Mouse (Mus musculus) heart, embryonic 11.5 days (tissue): ENCODE data around the gene Gm8906. TPM values are rescaled to one million over a fixed set of nuclear protein-coding genes. Genes with fewer than 3 reads are reported as not detected.
"Not testable (repeated sequence)": the region's sequence is repeated elsewhere in the genome, so short reads cannot be mapped to it uniquely, and the experiment has no call there.

Experiments used
- ATAC-seq: fragments of 200-750 bp; cut with Nextera tagmentation; replicated peaks from 2 replicates; pipeline ENCODE4 v1.8.0; 2017; ENCODE audit warnings: moderate library complexity; ENCODE audit not compliant: insufficient number of reproducible peaks, low FRiP score, low TSS enrichment
- H3K27ac ChIP-seq: fragments of 300-500 bp; sonication (generic); 2 replicates; pipeline ENCODE4 v1.5.1; 2014; ENCODE audit warnings: mild to moderate bottlenecking, low read depth, low read length
- H3K27me3 ChIP-seq: fragments of 300-500 bp; sonication (generic); 2 replicates; pipeline ENCODE4 v1.6.1; 2014; ENCODE audit warnings: mild to moderate bottlenecking, low read length, mixed read lengths; ENCODE audit not compliant: control insufficient read depth, insufficient read depth
- H3K36me3 ChIP-seq: fragments of 300-500 bp; sonication (generic); 2 replicates; pipeline ENCODE4 v1.6.1; 2014; ENCODE audit warnings: mild to moderate bottlenecking, low read length, moderate library complexity, mixed read lengths; ENCODE audit not compliant: control insufficient read depth, insufficient read depth
- H3K4me1 ChIP-seq: fragments of 300-500 bp; sonication (generic); 2 replicates; pipeline ENCODE4 v1.6.1; 2014; ENCODE audit warnings: low read length; ENCODE audit not compliant: control insufficient read depth, insufficient read depth
- H3K4me2 ChIP-seq: fragments of 300-500 bp; sonication (generic); 2 replicates; pipeline ENCODE4 v1.6.1; 2014; ENCODE audit warnings: mild to moderate bottlenecking, moderate library complexity
- H3K4me3 ChIP-seq: fragments of 300-500 bp; sonication (generic); 2 replicates; pipeline ENCODE4 v1.5.1; 2014; ENCODE audit warnings: low read depth, low read length
- H3K9ac ChIP-seq: fragments of 300-500 bp; sonication (generic); 2 replicates; pipeline ENCODE4 v1.6.1; 2014; ENCODE audit warnings: mild to moderate bottlenecking, low read depth, low read length, moderate library complexity
- H3K9me3 ChIP-seq: fragments of 300-500 bp; sonication (generic); replicated peaks from 2 replicates; pipeline ENCODE4 v1.6.1; 2016; ENCODE audit warnings: low read length; ENCODE audit not compliant: control insufficient read depth
- WGBS: fragments of 180-500 bp; shearing (Covaris S2); extraction: QIAGEN DNeasy Blood & Tissue Kit; methylation state at CpG from one replicate; pipeline ENCODE4 v1.1.7; 2014; ENCODE audit not compliant: insufficient replicate concordance; 5-methylcytosine and 5-hydroxymethylcytosine counted together
- polyA plus RNA-seq: library from polyadenylated mRNA; unstranded; fragments of >200 nt; fragmentation: Nextera tagmentation; extraction: Ambion mirVana; gene quantifications from 2 replicates; pipeline ENCODE4 v1.2.1, GENCODE M21; 2014

Gene Gm8906
- polyA plus RNA-seq: not detected in 2 replicates

DNA sequence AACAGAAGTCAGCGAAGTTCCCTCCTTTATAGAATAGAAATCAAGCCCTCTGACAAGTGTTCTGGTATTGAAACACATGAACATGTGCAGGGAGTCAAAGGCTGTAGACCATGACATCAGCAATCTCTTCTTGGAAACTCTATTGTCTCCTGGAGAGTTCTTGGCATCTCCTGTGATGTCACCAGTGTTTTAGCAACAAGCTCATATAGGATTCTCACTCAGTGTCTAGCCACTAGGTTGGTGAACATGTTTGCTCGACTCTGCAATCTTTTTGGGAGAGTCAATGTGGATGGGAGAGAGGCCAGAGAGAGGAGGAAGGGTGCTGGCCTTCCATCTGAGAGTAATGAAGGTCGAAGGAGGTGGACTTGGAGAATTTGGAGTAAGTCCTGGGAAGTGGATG, at the start of gene Gm8906:
Gene Gm8906, plus strand, starts transcription at position 301 of the 400 bp plus-strand sequence.
- not testable (repeated sequence) for H3K27ac ChIP-seq, H3K9ac ChIP-seq, H3K27me3 ChIP-seq, H3K4me1 ChIP-seq, ATAC-seq, H3K4me2 ChIP-seq, H3K4me3 ChIP-seq, H3K36me3 ChIP-seq, H3K9me3 ChIP-seq
- 60% methylated on average over 2 of the region's 3 CpGs for WGBS

Other genes starting within 250 kb of the Gm8906 start
- gene Gm8890, start 246.7 kb upstream of the Gm8906 start, polyA plus RNA-seq: not detected in 2 replicates
- not detected in 2 replicates for gene Speer1, start 161.2 kb upstream of the Gm8906 start, polyA plus RNA-seq
- not detected in 2 replicates for gene Gm8897, start 86.3 kb upstream of the Gm8906 start, polyA plus RNA-seq
- gene Gm6460, start 92.2 kb downstream of the Gm8906 start, polyA plus RNA-seq: not detected in 2 replicates
- gene Gm8922, start 179.3 kb downstream of the Gm8906 start, polyA plus RNA-seq: not detected in 2 replicates